Comparison of ENCODE assay signal across 24 mouse cellular contexts in genomic region chr6:145615666-145616210, GRCm38 (mm10). TPM values are rescaled to one million over a fixed set of nuclear protein-coding genes. Genes with fewer than 3 reads are reported as not detected.
DNase-seq lines count a peak whose midpoint lies in the region; ATAC-seq and TF ChIP-seq lines count a peak whose summit lies in the region.
"Had no signal": no experiment of that assay in that cellular context is flagged by ENCODE, and none has a peak within 500 bp of the region (broad histone marks: within the 10 kb centered on the region; RNA-seq: fewer than 3 reads in every experiment).

Gene Tuba3b (plus strand): TSS chr6:145615757.

- H3K9ac ChIP-seq in heart, postnatal 0 days (replicated peaks; ENCODE audit: low read depth, low read length): no peak within 1 kb of the TSS
- H3K9ac ChIP-seq in liver, embryonic 16.5 days (ENCODE audit: low read depth, low read length): no peak within 1 kb of the TSS
- H3K9ac ChIP-seq: forebrain, embryonic 12.5 days; hindbrain, embryonic 12.5 days; kidney, embryonic 15.5 days; midbrain, embryonic 13.5 days had no signal

- no peak for ATAC-seq in heart, postnatal 0 days (ENCODE audit: insufficient read depth, low read depth)
- ATAC-seq in liver, embryonic 16.5 days (ENCODE audit: low read depth): no peak
- ATAC-seq: inflammation-experienced regulatory T-cells, adult 6 months; midbrain, embryonic 13.5 days had no signal

- no peaks in the 10 kb centered on the region for H3K36me3 ChIP-seq in heart, postnatal 0 days (replicated peaks; ENCODE audit: control insufficient read depth, insufficient read depth, low read length)
- H3K36me3 ChIP-seq in liver, embryonic 16.5 days (ENCODE audit: control insufficient read depth, insufficient read depth): no peaks in the 10 kb centered on the region
- H3K36me3 ChIP-seq: forebrain, embryonic 12.5 days; G1E; hindbrain, embryonic 12.5 days; kidney, embryonic 15.5 days; limb, embryonic 10.5 days; midbrain, embryonic 13.5 days had no signal

- no peak within 1 kb of the TSS for H3K4me3 ChIP-seq in heart, postnatal 0 days (ENCODE audit: low read depth, low read length)
- H3K4me3 ChIP-seq in liver, embryonic 16.5 days (ENCODE audit: low read depth, low read length): no peak within 1 kb of the TSS
- H3K4me3 ChIP-seq: forebrain, embryonic 12.5 days; hindbrain, embryonic 12.5 days; kidney, embryonic 15.5 days; limb, embryonic 10.5 days; midbrain, embryonic 13.5 days had no signal

- H3K27ac ChIP-seq in heart, postnatal 0 days (ENCODE audit: low read depth): no peak within 1 kb of the TSS
- no peak within 1 kb of the TSS for H3K27ac ChIP-seq in liver, embryonic 16.5 days (ENCODE audit: low read length)
- H3K27ac ChIP-seq: forebrain, embryonic 12.5 days; hindbrain, embryonic 12.5 days; kidney, embryonic 15.5 days; limb, embryonic 10.5 days; midbrain, embryonic 13.5 days had no signal

- peak within 1 kb of the TSS; percentile 6; the same call in 1 of the 2 replicates for H3K4me2 ChIP-seq in heart, postnatal 0 days (ENCODE audit: low read depth, low read length)
- 0 out of 2 replicates have a peak within 1 kb of the TSS, but pooled peaks have one; percentile 17 for H3K4me2 ChIP-seq in liver, embryonic 16.5 days (ENCODE audit: low read depth, low read length)
- H3K4me2 ChIP-seq: forebrain, embryonic 12.5 days; hindbrain, embryonic 12.5 days; kidney, embryonic 15.5 days; midbrain, embryonic 13.5 days had no signal

- no peak for DNase-seq in heart, postnatal 0 days (ENCODE audit: low spot score)
- DNase-seq in heart, adult 11 months: no peak
- DNase-seq in thymus, postnatal 4 days: peak; percentile 11
- no peak for DNase-seq in thymus, postnatal 36 days
- DNase-seq in left cerebral cortex, adult 8-10 months (ENCODE audit: low spot score in 2 of 2): no peak
- no peak for DNase-seq in frontal cortex, postnatal 25 days (ENCODE audit: low spot score in 2 of 2)
- DNase-seq: adrenal gland, adult 2 months; cerebellum, adult 11 months; cerebellum, postnatal 25 days; lung, adult 18-20 months; lung, postnatal 4 days; retina, postnatal 1 day; thymus, postnatal 14 days had no signal

- H3K4me1 ChIP-seq in heart, postnatal 0 days (ENCODE audit: control insufficient read depth, insufficient read depth): no peaks in the 10 kb centered on the region
- no peaks in the 10 kb centered on the region for H3K4me1 ChIP-seq in liver, embryonic 16.5 days (ENCODE audit: control insufficient read depth, low read depth, low read length)
- H3K4me1 ChIP-seq: forebrain, embryonic 12.5 days; hindbrain, embryonic 12.5 days had no signal

- no peak for TF ChIP-seq EP300 in heart, postnatal 0 days (IDR thresholded peaks at IDR 0.05; ENCODE audit: low read depth)

- no peak for TF ChIP-seq CTCF in heart, postnatal 0 days (IDR thresholded peaks at IDR 0.05; ENCODE audit: low read depth)

- WGBS in heart, postnatal 0 days: 96% methylated on average over 31 of the region's 31 CpGs
- 87% methylated on average over 31 of the region's 31 CpGs for WGBS in liver, embryonic 16.5 days (ENCODE audit: insufficient replicate concordance)

- no peaks in the 10 kb centered on the region for H3K27me3 ChIP-seq in heart, postnatal 0 days (ENCODE audit: control insufficient read depth, insufficient read depth, low read length)
- no peaks in the 10 kb centered on the region for H3K27me3 ChIP-seq in liver, embryonic 16.5 days (ENCODE audit: control insufficient read depth, insufficient read depth, low read depth, low read length)
- H3K27me3 ChIP-seq: forebrain, embryonic 12.5 days; hindbrain, embryonic 12.5 days; kidney, embryonic 15.5 days; midbrain, embryonic 13.5 days had no signal

- H3K9me3 ChIP-seq in heart, postnatal 0 days (replicated peaks; ENCODE audit: control insufficient read depth, low read length): no peaks in the 10 kb centered on the region
- no peaks in the 10 kb centered on the region for H3K9me3 ChIP-seq in liver, embryonic 16.5 days (replicated peaks; ENCODE audit: control insufficient read depth, low read length)
- H3K9me3 ChIP-seq: forebrain, embryonic 12.5 days; hindbrain, embryonic 12.5 days; kidney, embryonic 15.5 days; limb, embryonic 10.5 days; midbrain, embryonic 13.5 days had no signal

RNA-seq across cellular contexts. Expression of gene Tuba3b, which starts in this region (rescaled TPM):
- total RNA-seq in heart, postnatal 0 days (2014; rRNA removed; ENCODE audit: low replicate concordance): 2.1 TPM in 1 of 2 replicates, not detected in the other
- 1.2 and 1.5 TPM in 2 replicates for polyA plus RNA-seq in heart, postnatal 0 days (2015; fragmentation: Nextera tagmentation; extraction: Ambion mirVana)
- not detected in 2 replicates for polyA plus RNA-seq in liver, embryonic 16.5 days (2015; fragmentation: Nextera tagmentation; extraction: Ambion mirVana)
- not detected for total RNA-seq in left cerebral cortex, adult 8-10 months (2022)
- total RNA-seq: adrenal gland, adult 2 months; G1E; gastrocnemius, postnatal 4 days; layer of hippocampus, adult 18-20 months; left cerebral cortex, adult 18-20 months had no signal
- polyA plus RNA-seq: adrenal gland, adult 2 months; forebrain, embryonic 12.5 days; G1E; hindbrain, embryonic 12.5 days; inflammation-experienced regulatory T-cells, adult 6 months; kidney, embryonic 15.5 days; limb, embryonic 10.5 days; midbrain, embryonic 13.5 days had no signal
